Mouse (Mus musculus) cortical plate, adult 2 months (tissue): ENCODE measurements around the gene Iah1.

Experiments used
- CTCF ChIP-seq: fragments of 200-500 bp; IDR thresholded peaks from 2 replicates; pipeline ENCODE4 v1.5.1; 2011; ENCODE audit warnings: mild to moderate bottlenecking, control low read depth, low read length; ENCODE audit not compliant: insufficient read depth; ENCODE audit errors: extremely low read depth
- POLR2A ChIP-seq: fragments of 200-500 bp; IDR thresholded peaks from 2 replicates; pipeline ENCODE4 v1.6.1; 2011; ENCODE audit warnings: mild to moderate bottlenecking, low read length, control low read depth; ENCODE audit not compliant: insufficient read depth; ENCODE audit errors: extremely low read depth

- TF ChIP-seq CTCF (no peak), POLR2A (no peak)
These were observed 15.5 kb downstream of the Iah1 start for GRCm38 (mm10) chr12:21331711-21332110.
